Mouse (Mus musculus) adrenal gland, postnatal 0 days (tissue): ENCODE data around the gene Paxbp1. TPM values are rescaled to one million over a fixed set of nuclear protein-coding genes. Genes with fewer than 3 reads are reported as not detected.

ENCODE experiments used
- polyA plus RNA-seq: library from polyadenylated mRNA; unstranded; fragments of >200 nt; fragmentation: Nextera tagmentation; extraction: Ambion mirVana; gene quantifications from 2 replicates; pipeline ENCODE4 v1.2.1, GENCODE M21; 2015

Gene Paxbp1
- 15.1 and 23.5 TPM in 2 replicates for polyA plus RNA-seq

GRCm38 (mm10) chr16:91044270-91045182 lies at the start of gene Paxbp1:
Gene Paxbp1 (minus strand): TSS chr16:91044543.

GRCm38 (mm10) chr16:91011021-91011683 lies 33.2 kb downstream of the Paxbp1 start, which contains the start of gene Synj1:
Gene Synj1 (minus strand): TSS chr16:91011308.

Other genes with a start within 250 kb of the Paxbp1 start
- gene Urb1, start 234.1 kb downstream of the Paxbp1 start, polyA plus RNA-seq = 1.5 and 3.1 TPM in 2 replicates
- 3.8 and 6.9 TPM in 2 replicates for gene Eva1c, start 217.8 kb downstream of the Paxbp1 start, polyA plus RNA-seq
- gene Cfap298, start 109.4 kb downstream of the Paxbp1 start, polyA plus RNA-seq = 47.6 and 52.4 TPM in 2 replicates
- gene Synj1, start 33.2 kb downstream of the Paxbp1 start, polyA plus RNA-seq = 9.4 and 10.0 TPM in 2 replicates
- gene 4932438H23Rik, start 50.6 kb upstream of the Paxbp1 start, polyA plus RNA-seq = 0.09 and 0.10 TPM in 2 replicates
- gene Olig2, start 180.9 kb upstream of the Paxbp1 start, polyA plus RNA-seq = not detected in 2 replicates
- 0.06 and 0.11 TPM in 2 replicates for gene Olig1, start 225.2 kb upstream of the Paxbp1 start, polyA plus RNA-seq